8 mouse cellular contexts compared by ENCODE assay signal in the genomic region with DNA sequence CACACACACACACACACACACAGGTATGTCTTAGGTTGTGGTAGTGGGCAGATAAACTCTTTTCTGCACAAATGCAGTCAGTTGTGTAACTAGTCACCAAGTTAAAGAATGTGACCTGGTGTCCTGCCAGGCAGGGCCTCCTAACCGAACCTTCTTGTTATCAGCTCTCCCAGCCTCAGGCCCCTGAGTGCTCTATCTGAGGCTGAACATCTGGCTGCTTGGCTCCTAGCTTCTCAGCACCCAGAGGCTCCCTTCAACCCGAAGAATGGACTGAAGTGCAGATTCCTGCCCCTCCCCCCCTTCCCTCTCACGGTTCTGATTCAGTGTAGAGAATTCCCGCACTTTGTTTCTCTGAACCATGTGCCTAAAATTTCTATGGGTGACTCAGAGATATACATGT. TPM values are rescaled to one million over a fixed set of nuclear protein-coding genes. Genes with fewer than 3 reads are reported as not detected.
DNase-seq lines count a peak whose midpoint lies in the region; ATAC-seq lines count a peak whose summit lies in the region.

No protein-coding gene starts in this region.

- H3K9ac ChIP-seq in limb, embryonic 12.5 days (replicated peaks), result no peak overlapping the region

- no peak overlapping the region for H3K27ac ChIP-seq in limb, embryonic 12.5 days
- H3K27ac ChIP-seq in limb, embryonic 10.5 days, result no peak overlapping the region
- H3K27ac ChIP-seq in embryonic facial prominence, embryonic 10.5 days (replicated peaks), result peak overlapping the region; percentile 54; the same call in 1 of the 2 replicates

- H3K4me1 ChIP-seq in limb, embryonic 12.5 days (replicated peaks), result peaks cover 48% of the 10 kb centered on the region
- peaks cover 50% of the 10 kb centered on the region for H3K4me1 ChIP-seq in limb, embryonic 10.5 days
- peaks cover 61% of the 10 kb centered on the region for H3K4me1 ChIP-seq in embryonic facial prominence, embryonic 10.5 days

- no peak for DNase-seq in limb, embryonic 10.5 days (ENCODE audit: low spot score)
- DNase-seq in embryonic facial prominence, embryonic 10.5 days (ENCODE audit: low spot score), result no peak
- peak; percentile 32 to 53 for DNase-seq in kidney, adult 8-10 months
- no peak for DNase-seq in thymus, postnatal 36 days
- no peak for DNase-seq in cerebellum, postnatal 36 days
- no peak for DNase-seq in left cerebral cortex, postnatal 14 days (ENCODE audit: low spot score in 2 of 2)

- H3K4me2 ChIP-seq in limb, embryonic 12.5 days, result 0 out of 2 replicates have a peak overlapping the region, but pooled peaks have one; percentile 10

- H3K4me3 ChIP-seq in limb, embryonic 12.5 days (replicated peaks), result no peak overlapping the region
- no peak overlapping the region for H3K4me3 ChIP-seq in limb, embryonic 10.5 days
- H3K4me3 ChIP-seq in embryonic facial prominence, embryonic 10.5 days, result peak overlapping the region; percentile 86; the same call in 1 of the 2 replicates

- intact Hi-C loops in left cerebral cortex, postnatal 14 days (cut with DNase I), result no loop called here

- H3K36me3 ChIP-seq in limb, embryonic 12.5 days, result no peaks in the 10 kb centered on the region
- 0 out of 2 replicates have a peak, but pooled peaks cover 5% of the 10 kb centered on the region for H3K36me3 ChIP-seq in limb, embryonic 10.5 days
- H3K36me3 ChIP-seq in embryonic facial prominence, embryonic 10.5 days (replicated peaks), result 0 out of 2 replicates have a peak, but pooled peaks cover 3% of the 10 kb centered on the region

- no peak for ATAC-seq in limb, embryonic 12.5 days (ENCODE audit: insufficient number of reproducible peaks, insufficient read depth, low FRiP score, low TSS enrichment, low read depth)
- peak; percentile 66 for ATAC-seq in megakaryocyte-erythroid progenitor cell, adult 5-6 weeks (replicated peaks; ENCODE audit: low FRiP score, low TSS enrichment, poor library complexity, severe bottlenecking)

- 27% methylated on average over 4 of the region's 4 CpGs for WGBS in limb, embryonic 12.5 days
- 19% methylated on average over 4 of the region's 4 CpGs for WGBS in limb, embryonic 10.5 days
- 22% methylated on average over 4 of the region's 4 CpGs for WGBS in embryonic facial prominence, embryonic 10.5 days

- no peaks in the 10 kb centered on the region for H3K9me3 ChIP-seq in limb, embryonic 12.5 days
- no peaks in the 10 kb centered on the region for H3K9me3 ChIP-seq in limb, embryonic 10.5 days (replicated peaks)
- H3K9me3 ChIP-seq in embryonic facial prominence, embryonic 10.5 days, result no peaks in the 10 kb centered on the region

- H3K27me3 ChIP-seq in limb, embryonic 12.5 days, result no peaks in the 10 kb centered on the region
- H3K27me3 ChIP-seq in limb, embryonic 10.5 days (ENCODE audit: low read depth, poor library complexity, severe bottlenecking), result no peaks in the 10 kb centered on the region
- H3K27me3 ChIP-seq in embryonic facial prominence, embryonic 10.5 days (replicated peaks; ENCODE audit: low read depth, poor library complexity, severe bottlenecking), result no peaks in the 10 kb centered on the region

RNA-seq across cellular contexts. Expression of a gene that starts 3.6 kb away (rescaled TPM):
- 33.8 and 34.7 TPM in 2 replicates for polyA plus RNA-seq in limb, embryonic 12.5 days (2016; fragmentation: Nextera tagmentation; extraction: Ambion mirVana)
- 29.2 and 30.8 TPM in 2 replicates for polyA plus RNA-seq in limb, embryonic 10.5 days (2016; fragmentation: Nextera tagmentation; extraction: Ambion mirVana)
- 35.2 and 36.1 TPM in 2 replicates for polyA plus RNA-seq in embryonic facial prominence, embryonic 10.5 days (2016; fragmentation: Nextera tagmentation; extraction: Ambion mirVana)
- 100 and 113 TPM in 2 replicates for total RNA-seq in megakaryocyte-erythroid progenitor cell, adult 5-6 weeks (2014; fragmentation: Nextera tagmentation)
- total RNA-seq in megakaryocyte-erythroid progenitor cell, adult 5-6 weeks (2017), result 151 and 170 TPM in 2 replicates
- total RNA-seq in left cerebral cortex, postnatal 14 days (2021), result 10 to 100 TPM; 40.9 to 46.2 TPM

Comparison
In these comparisons a context has a peak if more than half of its experiments do, and no peak if none do; other contexts are left out.
1. DNase-seq: peak in kidney, adult 8-10 months (2 of 2); none in limb, embryonic 10.5 days (single experiment), embryonic facial prominence, embryonic 10.5 days (single experiment), thymus, postnatal 36 days (0 of 2), cerebellum, postnatal 36 days (0 of 2) and left cerebral cortex, postnatal 14 days (0 of 2).